Mouse (Mus musculus) megakaryocyte, embryonic 14.5 days (primary cell): ENCODE results near the gene Rgs12.

Experiments used
- FLI1 ChIP-seq: IDR thresholded peaks from 2 replicates; pipeline ENCODE4 v1.6.1; 2012; ENCODE audit warnings: low read length, inconsistent platforms, mixed read lengths
- GATA1 ChIP-seq: IDR thresholded peaks from 3 replicates; pipeline ENCODE4 v1.6.1; 2012; ENCODE audit warnings: mixed read lengths, low read length, inconsistent platforms, borderline replicate concordance

DNA sequence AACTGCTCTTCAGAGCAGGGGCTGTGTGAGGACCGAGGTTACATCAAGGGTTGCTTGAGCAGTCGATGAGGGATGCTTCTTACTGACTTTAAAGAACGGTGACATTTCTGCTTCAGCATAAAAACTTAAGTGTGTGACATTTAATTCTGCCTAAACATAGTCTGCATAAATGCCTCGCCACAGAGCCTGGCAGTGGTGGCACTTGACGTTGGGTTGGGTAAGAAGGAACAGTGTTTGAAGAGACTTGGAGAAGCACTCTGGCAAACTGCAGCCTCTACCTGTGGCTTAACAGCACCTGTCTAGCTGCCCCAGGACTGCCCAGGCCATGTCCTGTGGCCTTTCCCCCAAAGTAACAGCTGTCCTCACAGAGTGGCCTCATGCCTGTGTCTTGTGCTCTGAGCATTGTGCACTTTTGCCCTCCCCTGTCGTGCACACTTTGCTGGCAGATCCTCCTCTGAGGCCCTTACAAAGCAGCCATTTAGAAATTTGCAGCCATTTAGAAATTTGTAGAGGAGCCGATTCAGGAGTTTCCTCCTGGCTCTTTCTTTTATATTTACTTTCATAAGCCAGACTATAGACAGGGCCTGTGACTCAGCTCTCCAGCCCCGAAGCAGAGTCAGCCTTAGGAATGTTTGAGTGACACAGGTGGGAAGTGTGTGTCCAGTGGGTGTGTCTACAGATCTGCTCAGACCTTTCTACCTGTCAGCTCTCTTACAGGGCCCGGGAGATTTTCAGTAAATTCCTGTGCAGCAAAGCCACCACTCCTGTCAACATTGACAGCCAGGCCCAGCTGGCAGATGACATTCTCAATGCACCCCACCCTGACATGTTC lies 71.4 kb downstream of the Rgs12 start:
- TF ChIP-seq GATA1 (no peak), FLI1 (no peak)
